Mouse (Mus musculus): ENCODE measurements around the gene Cgn. TPM values are rescaled to one million over a fixed set of nuclear protein-coding genes. Genes with fewer than 3 reads are reported as not detected.
"Not testable (repeated sequence)": the region's sequence is repeated elsewhere in the genome, so short reads cannot be mapped to it uniquely, and the experiment has no call there.

Gene Cgn
- polyA plus RNA-seq, 1 experiment from 2014 or later: 10.3 TPM

- Histone ChIP-seq H3K4me3 (peak overlapping the region; percentile 63), H3K36me3 (replicated peaks) (no peaks in the 10 kb centered on the region), H3K4me1 (peaks cover 44% of the 10 kb centered on the region), H3K9me3 (no peaks in the 10 kb centered on the region), H3K27me3 (ENCODE audit: poor library complexity, severe bottlenecking) (peaks cover 42% of the 10 kb centered on the region), H3K27ac (peak overlapping the region; percentile 89)
- 2% methylated on average over 10 of the region's 11 CpGs for WGBS
- no peak for DNase-seq (ENCODE audit: extremely low spot score, low spot score)
Measured at GRCm38 (mm10) chr3:94787122-94787780, 959 bp upstream of the Cgn start.

- WGBS: under 1% methylated on average over 14 of the region's 14 CpGs
- Histone ChIP-seq H3K36me3 (replicated peaks) (no peaks in the 10 kb centered on the region), H3K4me1 (peaks cover 48% of the 10 kb centered on the region), H3K4me3 (peak overlapping the region; percentile 63), H3K9me3 (no peaks in the 10 kb centered on the region), H3K27ac (peak overlapping the region; percentile 89), H3K27me3 (ENCODE audit: poor library complexity, severe bottlenecking) (peaks cover 42% of the 10 kb centered on the region)
- DNase-seq (ENCODE audit: extremely low spot score, low spot score): no peak
Measured at GRCm38 (mm10) chr3:94785958-94786357, 334 bp downstream of the Cgn start.

- 28% methylated on average over 5 of the region's 5 CpGs for WGBS
- H3K36me3 ChIP-seq (replicated peaks): peaks cover under 1% of the 10 kb centered on the region; the same call in 1 of the 2 replicates
- peak overlapping the region; percentile 32 for H3K27ac ChIP-seq
- no peaks in the 10 kb centered on the region for H3K9me3 ChIP-seq
- peaks cover 48% of the 10 kb centered on the region for H3K4me1 ChIP-seq
- H3K4me3 ChIP-seq: peak overlapping the region; percentile 16
- H3K27me3 ChIP-seq (ENCODE audit: poor library complexity, severe bottlenecking): peaks cover 42% of the 10 kb centered on the region
- no peak for DNase-seq (ENCODE audit: extremely low spot score, low spot score)
Measured at GRCm38 (mm10) chr3:94784171-94784701, 2.1 kb downstream of the Cgn start.

GRCm38 (mm10) chr3:94783462-94783931 lies 2.8 kb downstream of the Cgn start:
- H3K27ac ChIP-seq: peak overlapping the region; percentile 22; the same call in 1 of the 2 replicates
- 49% methylated on average over 5 of the region's 5 CpGs for WGBS
- H3K27me3 ChIP-seq (ENCODE audit: poor library complexity, severe bottlenecking): peaks cover 42% of the 10 kb centered on the region
- H3K4me3 ChIP-seq: no peak overlapping the region
- peaks cover 48% of the 10 kb centered on the region for H3K4me1 ChIP-seq
- no peak for DNase-seq (ENCODE audit: extremely low spot score, low spot score)
- H3K36me3 ChIP-seq (replicated peaks): peaks cover 8% of the 10 kb centered on the region; the same call in 1 of the 2 replicates
- H3K9me3 ChIP-seq: no peaks in the 10 kb centered on the region

- Histone ChIP-seq H3K27me3 (ENCODE audit: poor library complexity, severe bottlenecking) (peaks cover 39% of the 10 kb centered on the region), H3K4me3 (no peak overlapping the region), H3K9me3 (no peaks in the 10 kb centered on the region), H3K36me3 (replicated peaks) (peaks cover 12% of the 10 kb centered on the region; the same call in 1 of the 2 replicates), H3K27ac (no peak overlapping the region), H3K4me1 (peaks cover 48% of the 10 kb centered on the region)
- WGBS: 80% methylated on average over 4 of the region's 4 CpGs
- DNase-seq (ENCODE audit: extremely low spot score, low spot score): no peak
Measured at GRCm38 (mm10) chr3:94782936-94783335, 3.4 kb downstream of the Cgn start.

GRCm38 (mm10) chr3:94781356-94781755 lies 4.9 kb downstream of the Cgn start:
- Histone ChIP-seq H3K9me3 (no peaks in the 10 kb centered on the region), H3K27ac (no peak overlapping the region), H3K4me1 (peaks cover 38% of the 10 kb centered on the region), H3K27me3 (ENCODE audit: poor library complexity, severe bottlenecking) (peaks cover 31% of the 10 kb centered on the region), H3K36me3 (replicated peaks) (peaks cover 15% of the 10 kb centered on the region; the same call in 1 of the 2 replicates), H3K4me3 (no peak overlapping the region)
- 27% methylated on average over 3 of the region's 3 CpGs for WGBS
- DNase-seq (ENCODE audit: extremely low spot score, low spot score): no peak

- Histone ChIP-seq H3K36me3 (replicated peaks) (peaks cover 40% of the 10 kb centered on the region), H3K27me3 (ENCODE audit: poor library complexity, severe bottlenecking) (no peaks in the 10 kb centered on the region), H3K4me1 (no peaks in the 10 kb centered on the region), H3K9me3 (no peaks in the 10 kb centered on the region), H3K27ac (no peak overlapping the region), H3K4me3 (no peak overlapping the region)
- DNase-seq (ENCODE audit: extremely low spot score, low spot score): no peak
- WGBS: 86% methylated on average over 7 of the region's 7 CpGs
Measured at GRCm38 (mm10) chr3:94775886-94776285, 10.4 kb downstream of the Cgn start.

- Histone ChIP-seq H3K27me3 (ENCODE audit: poor library complexity, severe bottlenecking) (no peaks in the 10 kb centered on the region), H3K4me1 (no peaks in the 10 kb centered on the region), H3K4me3 (no peak overlapping the region), H3K9me3 (no peaks in the 10 kb centered on the region), H3K36me3 (replicated peaks) (peaks cover 41% of the 10 kb centered on the region), H3K27ac (no peak overlapping the region)
- WGBS: 89% methylated on average over 11 of the region's 11 CpGs
- DNase-seq (ENCODE audit: extremely low spot score, low spot score): no peak
Measured at GRCm38 (mm10) chr3:94774039-94774438, 12.3 kb downstream of the Cgn start.

- not testable (repeated sequence) for H3K4me1 ChIP-seq; H3K27me3 ChIP-seq (ENCODE audit: poor library complexity, severe bottlenecking); H3K27ac ChIP-seq; H3K36me3 ChIP-seq (replicated peaks); H3K4me3 ChIP-seq; H3K9me3 ChIP-seq; DNase-seq (ENCODE audit: extremely low spot score, low spot score)
- WGBS: 76% methylated on average over 8 of the region's 8 CpGs
Measured at GRCm38 (mm10) chr3:94765456-94765855, 20.8 kb downstream of the Cgn start.

- 65% methylated on average over 5 of the region's 5 CpGs for WGBS
- H3K27ac ChIP-seq, H3K9me3 ChIP-seq: not testable (repeated sequence)
Measured at GRCm38 (mm10) chr3:94764545-94765292, 21.6 kb downstream of the Cgn start.

GRCm38 (mm10) chr3:94758427-94758826 lies 27.9 kb downstream of the Cgn start:
- not testable (repeated sequence) for H3K27ac ChIP-seq; H3K9me3 ChIP-seq; H3K4me1 ChIP-seq; DNase-seq (ENCODE audit: extremely low spot score, low spot score); H3K36me3 ChIP-seq (replicated peaks); H3K4me3 ChIP-seq; H3K27me3 ChIP-seq (ENCODE audit: poor library complexity, severe bottlenecking)
- 35% methylated on average over 4 of the region's 9 CpGs for WGBS

More at GRCm38 (mm10) chr3:94764545-94765292, 21.6 kb downstream of the Cgn start:
- H3K27me3 ChIP-seq (ENCODE audit: poor library complexity, severe bottlenecking); DNase-seq (ENCODE audit: extremely low spot score, low spot score); H3K36me3 ChIP-seq (replicated peaks); H3K4me3 ChIP-seq; H3K4me1 ChIP-seq: not testable (repeated sequence)

- H3K27ac ChIP-seq; H3K9me3 ChIP-seq; H3K4me1 ChIP-seq; H3K36me3 ChIP-seq (replicated peaks); H3K27me3 ChIP-seq (ENCODE audit: poor library complexity, severe bottlenecking); DNase-seq (ENCODE audit: extremely low spot score, low spot score): not testable (repeated sequence)
- WGBS: under 1% methylated on average over 22 of the region's 31 CpGs
- peak overlapping the region; percentile 47 for H3K4me3 ChIP-seq
Measured at GRCm38 (mm10) chr3:94758056-94758409, 28.3 kb downstream of the Cgn start.

All from forebrain, embryonic 10.5 days (tissue).